Mouse (Mus musculus): ENCODE measurements at regions not wholly inside any gene's neighbourhood (a gene's known extent, or its start where the extent isn't known, plus 50 kb on each side); places are given as distances from the start of the nearest gene placed in this dataset.
A peak's percentile ranks its signal among the peaks of the same experiment; 100 is the strongest.

GRCm38 (mm10) chr13:52065720-52066119 is 219.2 kb downstream of the Gadd45g start:
- H3K27me3 ChIP-seq (replicated peaks) = no peaks in the 10 kb centered on the region
- WGBS = 73% methylated on average over 6 of the region's 6 CpGs
- H3K4me1 ChIP-seq (replicated peaks) = 0 out of 2 replicates have a peak, but pooled peaks cover 15% of the 10 kb centered on the region
- no peak overlapping the region for H3K4me3 ChIP-seq (replicated peaks)
- ATAC-seq = no peak
- H3K36me3 ChIP-seq = no peaks in the 10 kb centered on the region
- no peak overlapping the region for H3K4me2 ChIP-seq (replicated peaks)
- H3K9me3 ChIP-seq = no peaks in the 10 kb centered on the region
- no peak overlapping the region for H3K27ac ChIP-seq
- H3K9ac ChIP-seq = no peak overlapping the region

- Histone ChIP-seq H3K27ac (no peak overlapping the region), H3K9me3 (no peaks in the 10 kb centered on the region), H3K4me2 (replicated peaks) (no peak overlapping the region), H3K36me3 (no peaks in the 10 kb centered on the region), H3K27me3 (replicated peaks) (no peaks in the 10 kb centered on the region), H3K9ac (no peak overlapping the region), H3K4me1 (replicated peaks) (0 out of 2 replicates have a peak, but pooled peaks cover 15% of the 10 kb centered on the region), H3K4me3 (replicated peaks) (no peak overlapping the region)
- no peak for ATAC-seq
- WGBS = 68% methylated on average over 4 of the region's 4 CpGs
Measured at GRCm38 (mm10) chr13:52067048-52067447, 220.6 kb downstream of the Gadd45g start.

- WGBS = 58% methylated on average over 6 of the region's 6 CpGs
Measured at GRCm38 (mm10) chr13:52068886-52069439, 222.5 kb downstream of the Gadd45g start.

GRCm38 (mm10) chr13:52069714-52070113 is 223.2 kb downstream of the Gadd45g start:
- H3K36me3 ChIP-seq = no peaks in the 10 kb centered on the region
- H3K4me1 ChIP-seq (replicated peaks) = 0 out of 2 replicates have a peak, but pooled peaks cover 15% of the 10 kb centered on the region
- WGBS = 54% methylated on average over 3 of the region's 3 CpGs
- no peak overlapping the region for H3K4me2 ChIP-seq (replicated peaks)
- no peak overlapping the region for H3K4me3 ChIP-seq (replicated peaks)
- H3K9ac ChIP-seq = no peak overlapping the region
- H3K27ac ChIP-seq = no peak overlapping the region
- ATAC-seq = no peak
- H3K27me3 ChIP-seq (replicated peaks) = no peaks in the 10 kb centered on the region
- H3K9me3 ChIP-seq = no peaks in the 10 kb centered on the region

More at GRCm38 (mm10) chr13:52068886-52069439, 222.5 kb downstream of the Gadd45g start:
- Histone ChIP-seq H3K27ac (no peak overlapping the region), H3K27me3 (replicated peaks) (no peaks in the 10 kb centered on the region), H3K4me1 (replicated peaks) (0 out of 2 replicates have a peak, but pooled peaks cover 15% of the 10 kb centered on the region), H3K9ac (no peak overlapping the region), H3K4me2 (replicated peaks) (no peak overlapping the region), H3K36me3 (no peaks in the 10 kb centered on the region), H3K9me3 (no peaks in the 10 kb centered on the region), H3K4me3 (replicated peaks) (no peak overlapping the region)
- no peak for ATAC-seq

GRCm38 (mm10) chr13:52070731-52071663 is 224.5 kb downstream of the Gadd45g start:
- Histone ChIP-seq H3K36me3 (no peaks in the 10 kb centered on the region), H3K9me3 (no peaks in the 10 kb centered on the region), H3K4me3 (replicated peaks) (no peak overlapping the region), H3K9ac (no peak overlapping the region), H3K27ac (no peak overlapping the region), H3K4me2 (replicated peaks) (no peak overlapping the region), H3K27me3 (replicated peaks) (no peaks in the 10 kb centered on the region), H3K4me1 (replicated peaks) (0 out of 2 replicates have a peak, but pooled peaks cover 15% of the 10 kb centered on the region)
- ATAC-seq = no peak
- WGBS = 79% methylated on average over 19 of the region's 19 CpGs

- no peak for ATAC-seq
- no peaks in the 10 kb centered on the region for H3K27me3 ChIP-seq (replicated peaks)
- 54% methylated on average over 4 of the region's 4 CpGs for WGBS
- H3K27ac ChIP-seq = no peak overlapping the region
- no peak overlapping the region for H3K9ac ChIP-seq
- H3K4me1 ChIP-seq (replicated peaks) = peaks cover 16% of the 10 kb centered on the region; the same call in 1 of the 2 replicates
- H3K36me3 ChIP-seq = no peaks in the 10 kb centered on the region
- no peaks in the 10 kb centered on the region for H3K9me3 ChIP-seq
- no peak overlapping the region for H3K4me2 ChIP-seq (replicated peaks)
- H3K4me3 ChIP-seq (replicated peaks) = no peak overlapping the region
Measured at GRCm38 (mm10) chr13:52077616-52078015, 231.1 kb downstream of the Gadd45g start.

- Histone ChIP-seq H3K9ac (no peak overlapping the region), H3K27ac (peak overlapping the region; percentile 64; the same call in 1 of the 2 replicates), H3K4me1 (replicated peaks) (peaks cover 16% of the 10 kb centered on the region; the same call in 1 of the 2 replicates), H3K9me3 (no peaks in the 10 kb centered on the region), H3K27me3 (replicated peaks) (no peaks in the 10 kb centered on the region), H3K36me3 (no peaks in the 10 kb centered on the region), H3K4me3 (replicated peaks) (no peak overlapping the region), H3K4me2 (replicated peaks) (no peak overlapping the region)
- WGBS = 59% methylated on average over 6 of the region's 6 CpGs
- 0 out of 2 replicates have a peak, but pooled peaks have one; percentile 26 for ATAC-seq
Measured at GRCm38 (mm10) chr13:52078561-52078960, 232.1 kb downstream of the Gadd45g start.

DNA sequence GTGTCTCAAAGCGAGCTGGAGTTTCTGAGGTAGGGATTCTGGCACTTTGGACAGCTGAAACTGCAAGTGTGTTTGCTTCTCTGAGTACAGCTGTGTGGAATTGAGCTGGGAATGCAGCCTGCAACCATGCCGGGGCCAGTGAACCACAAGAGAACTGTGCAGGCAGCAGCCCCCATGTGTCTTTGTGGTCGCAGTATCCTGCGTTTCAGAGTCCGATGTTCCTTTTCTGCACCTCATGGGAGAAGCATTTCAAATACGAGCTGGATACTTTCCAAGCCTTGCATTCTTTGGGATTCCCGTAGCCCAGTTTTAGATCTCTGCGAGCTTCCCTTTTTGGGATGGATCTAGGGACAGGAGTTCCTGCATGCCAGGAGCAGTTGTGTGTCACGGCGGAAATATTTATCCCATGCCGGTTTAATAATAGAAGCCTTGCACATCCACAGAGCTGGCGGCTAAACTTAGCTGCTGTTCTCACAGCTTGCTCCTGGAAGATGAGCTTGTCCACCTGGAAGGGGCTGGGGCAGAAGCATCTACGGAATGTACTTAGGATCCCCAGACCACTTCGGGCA is 233.3 kb downstream of the Gadd45g start:
- Histone ChIP-seq H3K27ac (peak overlapping the region; percentile 64), H3K4me2 (replicated peaks) (peak overlapping the region; percentile 13), H3K9ac (no peak overlapping the region), H3K27me3 (replicated peaks) (no peaks in the 10 kb centered on the region), H3K36me3 (no peaks in the 10 kb centered on the region), H3K4me3 (replicated peaks) (no peak overlapping the region), H3K9me3 (no peaks in the 10 kb centered on the region), H3K4me1 (replicated peaks) (peaks cover 16% of the 10 kb centered on the region; the same call in 1 of the 2 replicates)
- 41% methylated on average over 14 of the region's 14 CpGs for WGBS
- ATAC-seq = peak; percentile 61

DNA sequence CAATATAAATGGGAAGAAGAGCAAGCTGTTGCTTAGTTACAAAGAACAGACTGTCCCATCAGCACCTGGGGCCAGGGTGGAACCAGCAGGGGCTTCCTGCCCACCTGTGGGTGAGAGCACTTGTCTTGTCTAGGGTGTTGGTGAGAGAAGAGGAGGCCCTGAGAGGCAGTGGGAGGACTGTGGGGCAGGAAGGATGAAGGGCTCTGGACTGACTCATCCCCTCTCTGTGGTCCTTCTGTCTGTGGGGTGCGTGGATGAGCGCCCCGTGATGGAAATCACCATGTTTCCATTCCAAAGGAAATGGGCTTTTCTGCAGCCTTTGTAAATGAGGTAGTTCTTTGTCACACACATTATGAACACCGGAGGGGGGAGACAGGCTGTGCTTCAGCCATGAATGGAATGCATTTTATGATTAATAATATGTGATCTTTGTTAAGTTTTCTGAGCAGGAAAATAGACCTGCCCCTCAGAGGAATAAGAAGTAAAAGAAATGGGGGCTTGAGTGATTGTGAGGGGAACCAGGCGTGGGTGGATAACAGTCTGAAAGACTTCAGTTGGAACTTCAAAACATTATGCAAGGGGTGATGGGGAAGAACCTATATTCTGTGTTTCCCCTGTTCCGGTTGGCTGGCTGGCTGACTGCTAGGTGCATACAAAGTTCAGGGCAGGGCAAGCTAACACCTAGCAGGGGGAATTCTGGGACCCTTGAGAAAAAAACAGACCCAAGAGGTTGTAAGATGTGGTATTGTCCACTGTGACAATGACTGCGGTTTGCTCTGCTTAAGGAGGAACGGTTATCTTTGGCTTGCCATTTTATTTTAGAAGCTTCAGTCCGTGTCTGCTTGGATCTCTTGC is 237.3 kb downstream of the Gadd45g start:
- Histone ChIP-seq H3K4me3 (replicated peaks) (no peak overlapping the region), H3K4me2 (replicated peaks) (no peak overlapping the region), H3K4me1 (replicated peaks) (peaks cover 19% of the 10 kb centered on the region; the same call in 1 of the 2 replicates), H3K9ac (no peak overlapping the region), H3K27ac (no peak overlapping the region), H3K36me3 (no peaks in the 10 kb centered on the region), H3K9me3 (no peaks in the 10 kb centered on the region), H3K27me3 (replicated peaks) (no peaks in the 10 kb centered on the region)
- ATAC-seq = no peak
- 77% methylated on average over 9 of the region's 9 CpGs for WGBS

- H3K27me3 ChIP-seq (replicated peaks) = no peaks in the 10 kb centered on the region
- H3K4me2 ChIP-seq (replicated peaks) = no peak overlapping the region
- H3K36me3 ChIP-seq = no peaks in the 10 kb centered on the region
- no peak overlapping the region for H3K4me3 ChIP-seq (replicated peaks)
- 49% methylated on average over 3 of the region's 3 CpGs for WGBS
- ATAC-seq = no peak
- no peaks in the 10 kb centered on the region for H3K9me3 ChIP-seq
- H3K4me1 ChIP-seq (replicated peaks) = 0 out of 2 replicates have a peak, but pooled peaks cover 8% of the 10 kb centered on the region
- no peak overlapping the region for H3K27ac ChIP-seq
- no peak overlapping the region for H3K9ac ChIP-seq
Measured at GRCm38 (mm10) chr13:52085110-52085509, 238.6 kb downstream of the Gadd45g start.

DNA sequence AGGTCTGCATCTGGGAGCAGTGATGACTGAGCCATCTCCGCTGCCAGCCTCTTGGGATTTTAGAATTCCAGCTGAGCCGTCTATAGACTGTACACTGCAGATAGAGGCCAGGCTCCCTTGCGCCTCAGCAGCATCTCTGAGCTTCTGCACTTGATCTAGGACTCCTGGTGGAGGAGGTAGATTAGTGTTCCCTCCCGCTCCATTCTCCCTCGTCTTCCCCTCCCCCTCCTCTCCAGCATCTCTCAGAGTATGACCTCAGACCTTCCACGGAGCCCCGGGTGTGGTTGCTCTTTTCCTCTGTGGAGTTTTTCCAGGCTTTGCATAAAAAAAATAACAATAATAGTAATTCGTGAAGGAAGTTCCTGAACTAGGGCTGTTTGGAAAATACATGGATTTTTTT is 241.8 kb downstream of the Gadd45g start:
- Histone ChIP-seq H3K4me2 (replicated peaks) (no peak overlapping the region), H3K27ac (no peak overlapping the region), H3K9me3 (no peaks in the 10 kb centered on the region), H3K27me3 (replicated peaks) (no peaks in the 10 kb centered on the region), H3K9ac (no peak overlapping the region), H3K36me3 (no peaks in the 10 kb centered on the region), H3K4me1 (replicated peaks) (0 out of 2 replicates have a peak, but pooled peaks cover 3% of the 10 kb centered on the region), H3K4me3 (replicated peaks) (no peak overlapping the region)
- 44% methylated on average over 8 of the region's 8 CpGs for WGBS
- no peak for ATAC-seq

Data from intestine, embryonic 15.5 days (tissue).